Mouse (Mus musculus): ENCODE results near the gene Gpatch4. TPM values are rescaled to one million over a fixed set of nuclear protein-coding genes. Genes with fewer than 3 reads are reported as not detected.

Gene Gpatch4
- polyA plus RNA-seq (2015; fragmentation: Nextera tagmentation; extraction: Ambion mirVana), result 15.3 and 17.0 TPM in 2 replicates

GRCm38 (mm10) chr3:88042661-88043421 is at the start of gene Gpatch4:
Gpatch4 (plus strand) TSS chr3:88043108.

DNA sequence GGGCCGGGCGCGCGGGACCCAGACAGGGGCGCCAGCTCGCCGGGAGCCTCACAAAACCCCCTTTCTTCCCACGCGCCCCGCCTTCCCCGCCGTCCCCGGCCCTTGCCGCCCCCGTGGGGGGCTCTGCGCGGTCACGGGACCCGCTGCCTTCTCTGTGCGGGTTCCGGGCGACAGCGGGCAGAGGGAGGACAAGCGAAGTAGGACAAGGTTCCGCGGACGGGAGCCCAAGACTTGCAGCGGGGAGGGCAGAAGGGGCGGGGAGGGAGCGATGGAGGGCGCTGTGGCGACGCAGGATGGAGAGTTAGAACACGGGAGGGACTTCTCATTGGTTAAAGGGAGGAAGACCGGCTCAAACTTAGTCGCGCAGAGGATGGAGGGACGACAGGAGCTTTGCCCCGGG is 42.7 kb upstream of the Gpatch4 start, which contains the start of gene Bcan:
TSS of gene Bcan (minus strand) at position 50 of the 400 bp plus-strand sequence.

GRCm38 (mm10) chr3:88027434-88028186 is 15.3 kb upstream of the Gpatch4 start, which contains the start of gene Hapln2:
Hapln2 (minus strand) TSS chr3:88027583.

DNA sequence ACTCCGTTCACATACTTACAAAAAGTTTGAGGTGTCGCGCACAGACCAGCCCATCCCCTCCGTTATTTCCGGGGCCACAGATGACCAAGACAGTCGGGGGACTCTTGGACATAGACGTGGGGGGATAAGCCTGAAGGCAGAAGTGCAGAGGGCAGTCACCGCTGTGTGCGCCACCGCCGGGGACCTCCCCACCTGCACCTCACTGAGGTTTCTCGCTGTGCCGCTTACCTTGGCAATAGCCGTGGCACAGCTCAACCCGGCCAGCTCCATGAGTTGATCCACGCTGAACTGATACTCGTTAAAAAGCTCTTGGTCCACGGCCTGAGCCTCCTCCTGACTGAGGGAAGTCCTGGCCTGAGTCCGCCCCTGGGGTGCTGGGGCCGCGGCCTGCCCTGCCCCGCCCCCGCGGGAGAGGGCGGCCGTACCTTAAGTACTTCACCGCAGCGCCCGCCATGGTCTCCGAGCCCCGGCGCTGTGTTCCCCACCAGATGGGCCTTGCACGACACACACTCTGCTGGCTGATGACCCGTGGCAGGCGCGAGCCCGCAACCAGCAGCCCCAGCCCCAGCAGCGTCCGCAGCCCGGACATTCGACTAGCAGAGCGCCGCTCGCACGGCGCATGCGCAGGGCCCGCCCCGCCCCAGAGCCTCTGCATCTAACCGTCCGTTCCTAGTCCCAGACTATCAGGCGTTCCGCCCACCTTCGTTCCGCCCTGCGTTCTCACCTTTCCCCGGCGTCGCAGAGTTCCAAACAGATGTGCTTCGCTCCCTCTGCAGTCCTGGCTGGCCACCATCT is 15.2 kb downstream of the Gpatch4 start, which contains the start of gene Naxe:
TSS of gene Naxe (minus strand) at position 594 of the 795 bp plus-strand sequence.

GRCm38 (mm10) chr3:88078204-88078603 is 35.3 kb downstream of the Gpatch4 start, which contains the start of gene Ttc24:
Ttc24 (minus strand) TSS chr3:88078304.

GRCm38 (mm10) chr3:88081345-88082223 is 38.7 kb downstream of the Gpatch4 start, which contains the start of gene Iqgap3:
Iqgap3 (plus strand) TSS chr3:88081971.

Other genes starting within 250 kb of the Gpatch4 start
- gene Ntrk1, start 247.9 kb upstream of the Gpatch4 start, polyA plus RNA-seq (2015; fragmentation: Nextera tagmentation; extraction: Ambion mirVana), result 3.5 and 3.6 TPM in 2 replicates
- 0.35 and 0.45 TPM in 2 replicates for gene Insrr, start 246.2 kb upstream of the Gpatch4 start, polyA plus RNA-seq (2015; fragmentation: Nextera tagmentation; extraction: Ambion mirVana)
- 10.0 and 10.4 TPM in 2 replicates for gene Pear1, start 218.8 kb upstream of the Gpatch4 start, polyA plus RNA-seq (2015; fragmentation: Nextera tagmentation; extraction: Ambion mirVana)
- gene Sh2d2a, start 196.4 kb upstream of the Gpatch4 start, polyA plus RNA-seq (2015; fragmentation: Nextera tagmentation; extraction: Ambion mirVana), result 0.15 TPM in 1 of 2 replicates, not detected in the other
- 8.1 and 8.3 TPM in 2 replicates for gene Prcc, start 157.5 kb upstream of the Gpatch4 start, polyA plus RNA-seq (2015; fragmentation: Nextera tagmentation; extraction: Ambion mirVana)
- 140 and 155 TPM in 2 replicates for gene Hdgf, start 136.8 kb upstream of the Gpatch4 start, polyA plus RNA-seq (2015; fragmentation: Nextera tagmentation; extraction: Ambion mirVana)
- gene Mrpl24, start 123.6 kb upstream of the Gpatch4 start, polyA plus RNA-seq (2015; fragmentation: Nextera tagmentation; extraction: Ambion mirVana), result 54.5 and 61.2 TPM in 2 replicates
- 21.2 and 24.4 TPM in 2 replicates for gene Isg20l2, start 112.8 kb upstream of the Gpatch4 start, polyA plus RNA-seq (2015; fragmentation: Nextera tagmentation; extraction: Ambion mirVana)
- 9.8 and 9.9 TPM in 2 replicates for gene Rrnad1, start 112.4 kb upstream of the Gpatch4 start, polyA plus RNA-seq (2015; fragmentation: Nextera tagmentation; extraction: Ambion mirVana)
- gene Crabp2, start 94.4 kb upstream of the Gpatch4 start, polyA plus RNA-seq (2015; fragmentation: Nextera tagmentation; extraction: Ambion mirVana), result 1.9 and 4.4 TPM in 2 replicates
- 6.8 and 7.1 TPM in 2 replicates for gene Nes, start 72.0 kb upstream of the Gpatch4 start, polyA plus RNA-seq (2015; fragmentation: Nextera tagmentation; extraction: Ambion mirVana)
- gene Bcan, start 42.9 kb upstream of the Gpatch4 start, polyA plus RNA-seq (2015; fragmentation: Nextera tagmentation; extraction: Ambion mirVana), result 0.04 TPM in 1 of 2 replicates, not detected in the other
- not detected in 2 replicates for gene Hapln2, start 15.5 kb upstream of the Gpatch4 start, polyA plus RNA-seq (2015; fragmentation: Nextera tagmentation; extraction: Ambion mirVana)
- 110 and 112 TPM in 2 replicates for gene Naxe, start 15.4 kb downstream of the Gpatch4 start, polyA plus RNA-seq (2015; fragmentation: Nextera tagmentation; extraction: Ambion mirVana)
- not detected in 2 replicates for gene Ttc24, start 35.2 kb downstream of the Gpatch4 start, polyA plus RNA-seq (2015; fragmentation: Nextera tagmentation; extraction: Ambion mirVana)
- 3.7 and 4.6 TPM in 2 replicates for gene Iqgap3, start 38.9 kb downstream of the Gpatch4 start, polyA plus RNA-seq (2015; fragmentation: Nextera tagmentation; extraction: Ambion mirVana)
- 15.1 and 16.4 TPM in 2 replicates for gene Mef2d, start 99.3 kb downstream of the Gpatch4 start, polyA plus RNA-seq (2015; fragmentation: Nextera tagmentation; extraction: Ambion mirVana)
- gene Rhbg, start 211.6 kb downstream of the Gpatch4 start, polyA plus RNA-seq (2015; fragmentation: Nextera tagmentation; extraction: Ambion mirVana), result 1.3 and 2.0 TPM in 2 replicates
- 0.20 and 0.99 TPM in 2 replicates for gene Gm38392, start 244.1 kb downstream of the Gpatch4 start, polyA plus RNA-seq (2015; fragmentation: Nextera tagmentation; extraction: Ambion mirVana)

Measured in urinary bladder, postnatal 0 days (tissue).